ENCODE assay signal across 29 mouse cellular contexts in genomic region chr10:63127156-63127555, GRCm38 (mm10). TPM values are rescaled to one million over a fixed set of nuclear protein-coding genes. Genes with fewer than 3 reads are reported as not detected.
DNase-seq lines count a peak whose midpoint lies in the region; ATAC-seq lines count a peak whose summit lies in the region.
"Had no signal": no experiment of that assay in that cellular context is flagged by ENCODE, and none has a peak within 500 bp of the region (broad histone marks: within the 10 kb centered on the region; RNA-seq: fewer than 3 reads in every experiment).

No protein-coding gene starts in this region.

- H3K4me1 ChIP-seq in heart, embryonic 10.5 days: no peaks in the 10 kb centered on the region
- peaks cover 4% of the 10 kb centered on the region; the same call in 1 of the 2 replicates for H3K4me1 ChIP-seq in heart, embryonic 16.5 days (ENCODE audit: control insufficient read depth, insufficient read depth, low read length)
- H3K4me1 ChIP-seq in heart, embryonic 12.5 days (replicated peaks): peaks cover 8% of the 10 kb centered on the region
- no peaks in the 10 kb centered on the region for H3K4me1 ChIP-seq in limb, embryonic 10.5 days
- H3K4me1 ChIP-seq: embryonic facial prominence, embryonic 13.5 days; embryonic facial prominence, embryonic 15.5 days; forebrain, embryonic 10.5 days; forebrain, embryonic 12.5 days had no signal

- H3K27ac ChIP-seq in heart, embryonic 10.5 days: no peak overlapping the region
- H3K27ac ChIP-seq in heart, embryonic 16.5 days (ENCODE audit: low read length): peak overlapping the region; percentile 97; the same call in 1 of the 2 replicates
- H3K27ac ChIP-seq in heart, embryonic 12.5 days (ENCODE audit: poor library complexity, severe bottlenecking): no peak overlapping the region
- H3K27ac ChIP-seq in limb, embryonic 10.5 days: no peak overlapping the region
- H3K27ac ChIP-seq: embryonic facial prominence, embryonic 13.5 days; embryonic facial prominence, embryonic 15.5 days; forebrain, embryonic 10.5 days; forebrain, embryonic 12.5 days had no signal

- no peak overlapping the region for H3K4me2 ChIP-seq in heart, embryonic 16.5 days (ENCODE audit: low read depth, low read length)
- no peak overlapping the region for H3K4me2 ChIP-seq in heart, embryonic 12.5 days
- H3K4me2 ChIP-seq: embryonic facial prominence, embryonic 13.5 days; embryonic facial prominence, embryonic 15.5 days; forebrain, embryonic 12.5 days had no signal

- H3K9me3 ChIP-seq in heart, embryonic 10.5 days: no peaks in the 10 kb centered on the region
- H3K9me3 ChIP-seq in heart, embryonic 16.5 days (replicated peaks; ENCODE audit: control insufficient read depth, low read length): no peaks in the 10 kb centered on the region
- H3K9me3 ChIP-seq in heart, embryonic 12.5 days (replicated peaks): no peaks in the 10 kb centered on the region
- H3K9me3 ChIP-seq in limb, embryonic 10.5 days (replicated peaks): no peaks in the 10 kb centered on the region
- H3K9me3 ChIP-seq: embryonic facial prominence, embryonic 13.5 days; embryonic facial prominence, embryonic 15.5 days; forebrain, embryonic 10.5 days; forebrain, embryonic 12.5 days had no signal

- H3K27me3 ChIP-seq in heart, embryonic 10.5 days (ENCODE audit: insufficient read depth, poor library complexity, severe bottlenecking): no peaks in the 10 kb centered on the region
- H3K27me3 ChIP-seq in heart, embryonic 16.5 days (ENCODE audit: control insufficient read depth, insufficient read depth, low read length): no peaks in the 10 kb centered on the region
- H3K27me3 ChIP-seq in heart, embryonic 12.5 days (replicated peaks): no peaks in the 10 kb centered on the region
- H3K27me3 ChIP-seq in limb, embryonic 10.5 days (ENCODE audit: low read depth, poor library complexity, severe bottlenecking): no peaks in the 10 kb centered on the region
- H3K27me3 ChIP-seq: embryonic facial prominence, embryonic 13.5 days; embryonic facial prominence, embryonic 15.5 days; forebrain, embryonic 12.5 days had no signal

- no peak overlapping the region for H3K9ac ChIP-seq in heart, embryonic 16.5 days (ENCODE audit: low read length)
- H3K9ac ChIP-seq in heart, embryonic 12.5 days: no peak overlapping the region
- H3K9ac ChIP-seq: embryonic facial prominence, embryonic 13.5 days; embryonic facial prominence, embryonic 15.5 days; forebrain, embryonic 12.5 days had no signal

- no peak for ATAC-seq in heart, embryonic 16.5 days (replicated peaks; ENCODE audit: extremely low read depth, insufficient read depth, low FRiP score)
- ATAC-seq in heart, embryonic 12.5 days (ENCODE audit: insufficient number of reproducible peaks, low FRiP score): no peak
- ATAC-seq: forebrain, embryonic 14.5 days had no signal

- DNase-seq in heart, adult 11 months: peak; percentile 74
- no peak for DNase-seq in heart, adult 8-10 months (ENCODE audit: low spot score)
- DNase-seq in heart, embryonic 10.5 days (ENCODE audit: low spot score): peak; percentile 54
- DNase-seq in heart, postnatal 4 days: no peak
- DNase-seq in limb, embryonic 10.5 days (ENCODE audit: low spot score): peak; percentile 25
- DNase-seq in lung, postnatal 10 days: no peak
- DNase-seq: adrenal gland, adult 2 months; adrenal gland, postnatal 10 days; adrenal gland, postnatal 25 days; cerebellum, adult 11 months; cerebellum, adult 18-20 months; cerebellum, adult 8-10 months; cerebellum, adult 9-11 months; cerebellum, postnatal 14 days; cerebellum, postnatal 36 days; embryo, embryonic 11 days had no signal

- WGBS in heart, embryonic 10.5 days: 88% methylated on average over 6 of the region's 6 CpGs
- WGBS in heart, embryonic 16.5 days: 84% methylated on average over 6 of the region's 6 CpGs
- WGBS in heart, embryonic 12.5 days: 83% methylated on average over 6 of the region's 6 CpGs
- WGBS in limb, embryonic 10.5 days: 91% methylated on average over 6 of the region's 6 CpGs

- H3K36me3 ChIP-seq in heart, embryonic 10.5 days: no peaks in the 10 kb centered on the region
- peaks cover 18% of the 10 kb centered on the region for H3K36me3 ChIP-seq in heart, embryonic 16.5 days (ENCODE audit: control insufficient read depth, insufficient read depth)
- peaks cover 11% of the 10 kb centered on the region for H3K36me3 ChIP-seq in heart, embryonic 12.5 days
- H3K36me3 ChIP-seq in limb, embryonic 10.5 days: no peaks in the 10 kb centered on the region
- H3K36me3 ChIP-seq: embryonic facial prominence, embryonic 13.5 days; embryonic facial prominence, embryonic 15.5 days; forebrain, embryonic 10.5 days; forebrain, embryonic 12.5 days had no signal

- H3K4me3 ChIP-seq in heart, embryonic 10.5 days: no peak overlapping the region
- no peak overlapping the region for H3K4me3 ChIP-seq in heart, embryonic 16.5 days (ENCODE audit: low read length)
- H3K4me3 ChIP-seq in heart, embryonic 12.5 days: no peak overlapping the region
- H3K4me3 ChIP-seq in limb, embryonic 10.5 days: no peak overlapping the region
- H3K4me3 ChIP-seq: embryonic facial prominence, embryonic 13.5 days; embryonic facial prominence, embryonic 15.5 days; erythroblast, embryonic 14.5 days; forebrain, embryonic 10.5 days; forebrain, embryonic 12.5 days had no signal

RNA-seq across cellular contexts. Expression of gene Atoh7, which starts 27.7 kb away (rescaled TPM):
- not detected for total RNA-seq in heart, adult 8-10 months (2022)
- polyA plus RNA-seq in heart, embryonic 10.5 days (2016; fragmentation: Nextera tagmentation; extraction: Ambion mirVana): not detected in 2 replicates
- total RNA-seq in heart, postnatal 4 days (2021): not detected
- not detected in 2 replicates for polyA plus RNA-seq in heart, embryonic 16.5 days (2015; fragmentation: Nextera tagmentation; extraction: Ambion mirVana)
- polyA plus RNA-seq in heart, embryonic 12.5 days (2016; fragmentation: Nextera tagmentation; extraction: Ambion mirVana): not detected in 2 replicates
- 0.14 TPM in 2 replicates for polyA plus RNA-seq in limb, embryonic 10.5 days (2016; fragmentation: Nextera tagmentation; extraction: Ambion mirVana)
- total RNA-seq: adrenal gland, adult 2 months; adrenal gland, postnatal 10 days; adrenal gland, postnatal 25 days; adrenal gland, postnatal 4 days; common myeloid progenitor, adult 5-6 weeks; ES-E14; MEL had no signal
- polyA plus RNA-seq: adrenal gland, adult 2 months; C2C12; embryonic facial prominence, embryonic 13.5 days; erythroblast, embryonic 14.5 days had no signal

Comparison
In these comparisons a context has a peak if more than half of its experiments do, and no peak if none do; other contexts are left out.
1. DNase-seq: peak in heart, adult 11 months (single experiment), heart, embryonic 10.5 days (single experiment) and limb, embryonic 10.5 days (single experiment); none in heart, adult 8-10 months (single experiment), heart, postnatal 4 days (single experiment) and lung, postnatal 10 days (single experiment).